Mouse (Mus musculus) heart, postnatal 25 days (tissue): Measurements from ENCODE around the gene Mgat5b. TPM values are rescaled to one million over a fixed set of nuclear protein-coding genes. Genes with fewer than 3 reads are reported as not detected.

Source experiments
- DNase-seq: peaks from one replicate; pipeline ENCODE4 v3.0.0; 2022; ENCODE audit warnings: low spot score
- intact Hi-C: fragments of 180-260 bp; cut with DNase I; formaldehyde crosslinking; loops from one replicate; pipeline ENCODE4 v1.15.1; 2025
- total RNA-seq, 2 experiments: library from RNA; stranded (reverse); gene quantifications; 2 replicates each; pipeline ENCODE4 v1.2.3; 2021

Mgat5b gene
- total RNA-seq, 2 experiments from 2014 or later = 0.21 to 0.34 TPM

GRCm38 (mm10) chr11:117021026-117021425 is 102.4 kb downstream of the Mgat5b start:
- intact Hi-C loops = no loop called here

GRCm38 (mm10) chr11:117023537-117023936 is 104.9 kb downstream of the Mgat5b start:
- intact Hi-C loops = no loop called here
- no peak for DNase-seq

More at GRCm38 (mm10) chr11:117021026-117021425, 102.4 kb downstream of the Mgat5b start:
- no peak for DNase-seq

GRCm38 (mm10) chr11:117027681-117028080 is 109.0 kb downstream of the Mgat5b start:
- DNase-seq = no peak
- intact Hi-C loops = no loop called here

GRCm38 (mm10) chr11:117028861-117029568 is 110.4 kb downstream of the Mgat5b start:
- intact Hi-C loops = no loop called here
- no peak for DNase-seq

GRCm38 (mm10) chr11:117029569-117029955 is 110.9 kb downstream of the Mgat5b start:
- no peak for DNase-seq
- intact Hi-C loops = no loop called here

- no peak for DNase-seq
- intact Hi-C loops = no loop called here
Measured at GRCm38 (mm10) chr11:117030018-117030417, 111.4 kb downstream of the Mgat5b start.

- intact Hi-C loops = no loop called here
- no peak for DNase-seq
Measured at GRCm38 (mm10) chr11:117030471-117031101, 111.9 kb downstream of the Mgat5b start.

GRCm38 (mm10) chr11:117031249-117031648 is 112.6 kb downstream of the Mgat5b start:
- DNase-seq = no peak
- intact Hi-C loops = no loop called here

GRCm38 (mm10) chr11:117035661-117036336 is 117.1 kb downstream of the Mgat5b start:
- DNase-seq = no peak
- intact Hi-C loops = no loop called here

Other genes starting within 250 kb of the Mgat5b start
- not detected for gene St6galnac1, start 143.4 kb upstream of the Mgat5b start, total RNA-seq
- gene Mxra7, start 90.8 kb upstream of the Mgat5b start, total RNA-seq = 10 to 100 TPM; 17.2 to 23.2 TPM
- 10 to 100 TPM; 36.6 to 39.4 TPM for gene Mettl23, start 75.6 kb upstream of the Mgat5b start, total RNA-seq
- 10 to 100 TPM; 37.1 to 37.7 TPM for gene Jmjd6, start 75.4 kb upstream of the Mgat5b start, total RNA-seq
- 10 to 100 TPM; 34.0 to 36.9 TPM for gene Mfsd11, start 66.4 kb upstream of the Mgat5b start, total RNA-seq
- 100 to 1,000 TPM in 1 of 2 experiments, 10 to 100 TPM in 1; 97.1 to 103 TPM for gene Srsf2, start 65.8 kb upstream of the Mgat5b start, total RNA-seq
- 10 to 100 TPM; 71.7 to 74.1 TPM for gene Sec14l1, start 196.3 kb downstream of the Mgat5b start, total RNA-seq